In the genomic region with DNA sequence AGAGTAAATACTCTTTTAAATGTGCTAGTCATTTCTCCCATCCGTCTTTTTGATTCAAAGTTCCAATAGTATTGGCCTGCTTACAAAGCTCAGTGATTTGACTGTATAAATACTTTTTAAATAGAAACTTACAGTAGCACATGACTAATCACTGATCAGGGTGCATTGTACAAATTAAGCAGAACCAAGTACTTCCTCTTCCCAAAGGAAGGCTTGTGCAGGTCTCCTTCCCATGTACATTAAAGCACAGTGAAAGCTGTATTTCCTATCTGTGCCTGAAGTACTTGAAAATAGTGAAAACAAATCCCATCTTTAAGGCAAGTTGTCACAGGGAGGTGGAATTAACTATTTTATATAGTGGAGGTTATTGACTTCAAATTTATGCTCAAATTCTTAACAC, we compare ENCODE assay signal across 10 mouse cellular contexts.
"Had no signal": no experiment of that assay in that cellular context is flagged by ENCODE, and none has a peak within 500 bp of the region (broad histone marks: within the 10 kb centered on the region; RNA-seq: fewer than 3 reads in every experiment).

No protein-coding gene starts in this region.

- H3K27ac ChIP-seq: left cerebral cortex, adult 2 months; limb, embryonic 10.5 days; liver, embryonic 12.5 days; lung, embryonic 15.5 days; midbrain, embryonic 10.5 days; midbrain, embryonic 15.5 days; neural tube, embryonic 12.5 days had no signal

- H3K9me3 ChIP-seq: limb, embryonic 10.5 days; liver, embryonic 12.5 days; lung, embryonic 15.5 days; midbrain, embryonic 10.5 days; midbrain, embryonic 15.5 days; neural tube, embryonic 12.5 days had no signal

- H3K4me2 ChIP-seq: liver, embryonic 12.5 days; lung, embryonic 15.5 days; midbrain, embryonic 15.5 days; neural tube, embryonic 12.5 days had no signal

- DNase-seq: kidney, postnatal 25 days; lung, postnatal 14 days; thymus, postnatal 4 days had no signal

- H3K4me3 ChIP-seq: left cerebral cortex, adult 2 months; limb, embryonic 10.5 days; liver, embryonic 12.5 days; lung, embryonic 15.5 days; midbrain, embryonic 10.5 days; midbrain, embryonic 15.5 days; neural tube, embryonic 12.5 days had no signal

- H3K4me1 ChIP-seq: limb, embryonic 10.5 days; liver, embryonic 12.5 days; lung, embryonic 15.5 days; midbrain, embryonic 10.5 days; midbrain, embryonic 15.5 days; neural tube, embryonic 12.5 days had no signal

- H3K36me3 ChIP-seq: limb, embryonic 10.5 days; liver, embryonic 12.5 days; lung, embryonic 15.5 days; midbrain, embryonic 10.5 days; midbrain, embryonic 15.5 days; neural tube, embryonic 12.5 days had no signal

- H3K9ac ChIP-seq: liver, embryonic 12.5 days; lung, embryonic 15.5 days; midbrain, embryonic 15.5 days; neural tube, embryonic 12.5 days had no signal

- H3K27me3 ChIP-seq: liver, embryonic 12.5 days; lung, embryonic 15.5 days; midbrain, embryonic 15.5 days; neural tube, embryonic 12.5 days had no signal

- ATAC-seq: liver, embryonic 12.5 days; midbrain, embryonic 15.5 days had no signal
